Mouse (Mus musculus) limb, embryonic 13.5 days (tissue): Measurements from ENCODE around the gene Irx4. TPM values are rescaled to one million over a fixed set of nuclear protein-coding genes. Genes with fewer than 3 reads are reported as not detected.

Experiments
- ATAC-seq: fragments of 200-750 bp; cut with Nextera tagmentation; 2 replicates; pipeline ENCODE4 v1.8.0; 2017; ENCODE audit warnings: low read depth, moderate number of reproducible peaks, moderate TSS enrichment; ENCODE audit not compliant: low FRiP score
- H3K27ac ChIP-seq: fragments of 300-500 bp; sonication (generic); 2 replicates; pipeline ENCODE4 v1.5.1; 2015; ENCODE audit warnings: inconsistent platforms, mild to moderate bottlenecking, moderate library complexity
- H3K27me3 ChIP-seq: fragments of 300-500 bp; sonication (generic); 2 replicates; pipeline ENCODE4 v1.6.1; 2015; ENCODE audit warnings: mild to moderate bottlenecking, inconsistent platforms
- H3K36me3 ChIP-seq: fragments of 300-500 bp; sonication (generic); 2 replicates; pipeline ENCODE4 v1.6.1; 2015; ENCODE audit warnings: inconsistent platforms, mild to moderate bottlenecking, moderate library complexity
- H3K4me1 ChIP-seq: fragments of 300-500 bp; sonication (generic); 2 replicates; pipeline ENCODE4 v1.6.1; 2015; ENCODE audit warnings: inconsistent platforms
- H3K4me2 ChIP-seq: fragments of 300-500 bp; sonication (generic); replicated peaks from 2 replicates; pipeline ENCODE4 v1.6.1; 2015; ENCODE audit warnings: inconsistent platforms, mild to moderate bottlenecking, moderate library complexity
- H3K4me3 ChIP-seq: fragments of 300-500 bp; sonication (generic); 2 replicates; pipeline ENCODE4 v1.5.1; 2015; ENCODE audit warnings: moderate library complexity, mild to moderate bottlenecking, inconsistent platforms
- H3K9ac ChIP-seq: fragments of 300-500 bp; sonication (generic); 2 replicates; pipeline ENCODE4 v1.6.1; 2015; ENCODE audit warnings: mild to moderate bottlenecking, inconsistent platforms
- H3K9me3 ChIP-seq: fragments of 300-500 bp; sonication (generic); 2 replicates; pipeline ENCODE4 v1.6.1; 2016; ENCODE audit warnings: inconsistent platforms
- WGBS: fragments of 180-500 bp; shearing (Covaris S2); methylation state at CpG from one replicate; pipeline ENCODE4 v1.1.7; 2015; 5-methylcytosine and 5-hydroxymethylcytosine counted together
- polyA plus RNA-seq: library from polyadenylated mRNA; unstranded; fragments of >200 nt; fragmentation: Nextera tagmentation; extraction: Ambion mirVana; gene quantifications from 2 replicates; pipeline ENCODE4 v1.2.1, GENCODE M21; 2015

The Irx4 gene
- polyA plus RNA-seq, 1 experiment from 2014 or later: 7.6 TPM

- no peak overlapping the region for H3K27ac ChIP-seq
- no peak for ATAC-seq
- H3K9me3 ChIP-seq: no peaks in the 10 kb centered on the region
- H3K4me3 ChIP-seq: no peak overlapping the region
- no peak overlapping the region for H3K4me2 ChIP-seq
- H3K4me1 ChIP-seq: no peaks in the 10 kb centered on the region
- H3K36me3 ChIP-seq: no peaks in the 10 kb centered on the region
- H3K27me3 ChIP-seq: peaks cover 10% of the 10 kb centered on the region; the same call in 1 of the 2 replicates
- WGBS: 48% methylated on average over 8 of the region's 8 CpGs
- H3K9ac ChIP-seq: no peak overlapping the region
These were observed 45.3 kb downstream of the Irx4 start for GRCm38 (mm10) chr13:73305398-73306084.

GRCm38 (mm10) chr13:73306085-73306410 is 45.8 kb downstream of the Irx4 start:
- ATAC-seq: no peak
- no peak overlapping the region for H3K4me3 ChIP-seq
- H3K4me1 ChIP-seq: no peaks in the 10 kb centered on the region
- H3K4me2 ChIP-seq: no peak overlapping the region
- no peak overlapping the region for H3K9ac ChIP-seq
- H3K27me3 ChIP-seq: peaks cover 10% of the 10 kb centered on the region; the same call in 1 of the 2 replicates
- H3K9me3 ChIP-seq: no peaks in the 10 kb centered on the region
- 41% methylated on average over 4 of the region's 4 CpGs for WGBS
- H3K36me3 ChIP-seq: no peaks in the 10 kb centered on the region
- H3K27ac ChIP-seq: no peak overlapping the region

- H3K27ac ChIP-seq: no peak overlapping the region
- 46% methylated on average over 4 of the region's 4 CpGs for WGBS
- H3K27me3 ChIP-seq: peaks cover 10% of the 10 kb centered on the region; the same call in 1 of the 2 replicates
- no peaks in the 10 kb centered on the region for H3K9me3 ChIP-seq
- no peaks in the 10 kb centered on the region for H3K4me1 ChIP-seq
- H3K4me3 ChIP-seq: no peak overlapping the region
- no peaks in the 10 kb centered on the region for H3K36me3 ChIP-seq
- no peak; the same call in 1 of the 2 replicates for ATAC-seq
- no peak overlapping the region for H3K4me2 ChIP-seq
- no peak overlapping the region for H3K9ac ChIP-seq
These were observed 46.2 kb downstream of the Irx4 start for GRCm38 (mm10) chr13:73306430-73306829.

DNA sequence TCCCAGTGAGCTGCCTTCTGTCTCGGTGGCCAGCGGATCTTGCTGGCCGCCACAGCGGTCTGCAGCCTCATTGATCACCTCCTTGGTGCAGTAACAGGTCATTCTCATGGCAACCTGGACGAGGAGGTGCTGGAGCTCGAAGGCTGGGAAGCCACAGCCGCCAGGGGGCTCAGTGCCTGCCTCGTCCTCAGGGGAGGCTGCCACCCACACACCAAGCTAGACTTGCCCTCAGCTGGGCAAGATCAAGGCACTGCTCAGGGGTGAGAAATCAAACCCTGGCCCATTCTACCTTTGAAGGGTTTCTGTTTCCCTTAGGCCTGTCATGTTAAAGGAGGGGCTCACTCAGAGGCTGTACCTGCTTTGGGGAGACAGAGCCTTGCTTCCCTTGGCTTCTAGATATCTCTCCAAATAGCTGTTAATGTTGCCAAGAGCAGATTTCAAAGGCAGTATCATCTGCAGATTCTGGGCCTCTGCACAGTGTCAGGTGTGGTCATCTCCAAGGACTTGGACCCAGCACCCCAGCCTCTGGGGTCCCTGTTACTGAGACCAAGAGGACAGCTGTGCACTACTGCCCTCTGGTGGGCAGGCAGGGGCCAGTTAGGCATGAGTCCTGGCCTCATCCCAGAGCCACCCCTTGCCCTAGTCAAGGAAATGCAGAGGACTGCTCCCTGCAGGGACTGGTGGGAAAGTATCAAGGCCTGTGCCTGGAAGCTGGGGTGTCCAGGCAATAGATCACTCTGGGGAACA is 50.1 kb downstream of the Irx4 start:
- peaks cover 10% of the 10 kb centered on the region; the same call in 1 of the 2 replicates for H3K27me3 ChIP-seq
- no peak overlapping the region for H3K4me3 ChIP-seq
- H3K4me1 ChIP-seq: no peaks in the 10 kb centered on the region
- no peaks in the 10 kb centered on the region for H3K36me3 ChIP-seq
- H3K27ac ChIP-seq: no peak overlapping the region
- H3K9ac ChIP-seq: no peak overlapping the region
- no peaks in the 10 kb centered on the region for H3K9me3 ChIP-seq
- 17% methylated on average over 8 of the region's 8 CpGs for WGBS
- no peak for ATAC-seq
- H3K4me2 ChIP-seq: no peak overlapping the region

Other genes with a start within 250 kb of the Irx4 start
- gene Mrpl36, start 68.0 kb downstream of the Irx4 start, polyA plus RNA-seq: 119 and 124 TPM in 2 replicates
- gene Ndufs6, start 68.1 kb downstream of the Irx4 start, polyA plus RNA-seq: 367 and 396 TPM in 2 replicates
- gene Lpcat1, start 206.7 kb downstream of the Irx4 start, polyA plus RNA-seq: 53.0 and 53.6 TPM in 2 replicates